Mouse (Mus musculus) brain, embryonic 14.5 days (tissue): ENCODE results near the gene Tmem151b.

Experiments used
- CTCF ChIP-seq: fragments of 200-500 bp; IDR thresholded peaks from 2 replicates; pipeline ENCODE4 v1.5.1; 2012; ENCODE audit warnings: inconsistent platforms, mild to moderate bottlenecking, moderate library complexity, borderline replicate concordance; ENCODE audit not compliant: insufficient read depth, insufficient read length; ENCODE audit errors: extremely low read depth
- POLR2A ChIP-seq: fragments of 200-500 bp; IDR thresholded peaks from 2 replicates; pipeline ENCODE4 v1.6.1; 2012; ENCODE audit warnings: mild to moderate bottlenecking, inconsistent platforms, borderline replicate concordance; ENCODE audit not compliant: poor library complexity, insufficient read depth, insufficient read length, severe bottlenecking; ENCODE audit errors: extremely low read depth

DNA sequence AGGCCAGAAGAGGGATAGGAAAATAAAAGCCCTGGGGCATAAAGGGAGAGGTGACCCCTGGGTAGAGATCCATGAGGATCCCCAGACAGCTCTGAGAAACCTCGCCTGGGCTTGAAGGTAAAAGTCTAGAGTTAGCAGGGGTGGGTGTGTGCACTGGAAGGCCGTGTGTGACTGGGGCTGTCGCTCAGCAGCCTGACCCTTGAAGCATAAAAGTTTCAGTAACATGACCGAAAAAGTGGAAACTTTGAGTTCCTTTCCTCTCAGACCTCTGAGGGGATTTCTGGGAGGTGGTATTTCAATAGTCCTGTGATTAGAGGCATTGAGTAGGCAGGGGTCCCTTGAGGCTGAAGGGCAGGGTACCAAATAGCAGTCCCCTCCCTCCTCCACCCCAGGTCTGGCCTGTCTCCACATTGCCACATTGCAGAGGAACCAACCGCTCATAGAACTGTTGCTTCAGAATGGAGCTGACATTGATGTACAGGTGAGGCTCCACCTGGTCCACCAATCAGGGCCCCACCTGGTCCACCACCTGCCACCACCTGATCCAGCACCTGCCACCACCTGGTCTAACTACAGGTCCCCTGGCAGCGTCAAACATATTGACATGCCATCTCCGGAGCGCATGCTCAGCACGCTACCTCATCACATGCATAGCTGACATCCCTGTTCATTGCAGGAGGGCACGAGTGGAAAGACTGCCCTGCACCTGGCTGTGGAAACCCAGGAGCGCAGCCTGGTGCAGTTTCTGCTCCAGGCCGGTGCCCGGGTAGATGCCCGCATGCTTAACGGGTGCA, 10.5 kb upstream of the Tmem151b start:
- TF ChIP-seq CTCF (no peak), POLR2A (no peak)
